Mouse (Mus musculus): ENCODE measurements around the gene Eif4ebp2. TPM values are rescaled to one million over a fixed set of nuclear protein-coding genes. Genes with fewer than 3 reads are reported as not detected.
A peak's percentile ranks its signal among the peaks of the same experiment; 100 is the strongest.

Gene Eif4ebp2
- polyA plus RNA-seq, 1 experiment from 2014 or later: 48.8 TPM

DNA sequence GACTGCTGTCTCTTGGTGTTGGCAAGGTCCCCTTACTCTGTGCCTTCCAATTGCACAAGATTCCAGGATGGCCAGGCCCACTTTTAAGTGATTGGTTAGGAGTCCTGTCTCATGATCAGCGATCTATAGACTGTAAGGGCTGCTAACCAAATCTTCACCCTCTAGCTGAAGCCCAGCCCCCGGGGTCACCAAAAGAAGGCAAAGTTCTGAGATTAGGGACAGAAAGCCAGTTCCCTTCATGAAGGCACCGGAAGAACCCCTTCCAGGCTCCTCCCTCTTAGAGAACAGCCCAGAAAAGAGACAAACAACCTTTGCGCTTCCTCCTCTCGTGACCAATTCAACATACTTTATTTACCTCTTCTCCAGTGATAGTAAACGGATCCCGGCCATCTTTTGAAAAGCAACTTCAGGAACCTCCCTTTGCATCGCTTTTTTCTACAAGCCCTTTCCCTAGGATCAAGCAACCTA lies 964 bp downstream of the Eif4ebp2 start:
- Histone ChIP-seq H3K4me2 (ENCODE audit: low read length) (peak overlapping the region; percentile 75), H3K27ac (ENCODE audit: low read depth) (peak overlapping the region; percentile 76; the same call in 1 of the 2 replicates), H3K9me3 (ENCODE audit: control insufficient read depth, low read length) (no peaks in the 10 kb centered on the region), H3K27me3 (replicated peaks; ENCODE audit: control insufficient read depth, insufficient read depth, low read length) (no peaks in the 10 kb centered on the region), H3K4me3 (ENCODE audit: low read depth, low read length) (peak overlapping the region; percentile 93), H3K9ac (ENCODE audit: low read length) (peak overlapping the region; percentile 74), H3K36me3 (ENCODE audit: control insufficient read depth, insufficient read depth, low read length) (peaks cover 22% of the 10 kb centered on the region), H3K4me1 (replicated peaks; ENCODE audit: control insufficient read depth, insufficient read depth, low read length) (peaks cover 19% of the 10 kb centered on the region; the same call in 1 of the 2 replicates)
- DNase-seq (ENCODE audit: low spot score) (peak; percentile 77), ATAC-seq (replicated peaks; ENCODE audit: low FRiP score, low TSS enrichment, low read depth) (no peak)
- WGBS: 2% methylated on average over 8 of the region's 8 CpGs

- Histone ChIP-seq H3K9ac (ENCODE audit: low read length) (no peak overlapping the region), H3K4me1 (replicated peaks; ENCODE audit: control insufficient read depth, insufficient read depth, low read length) (peaks cover 39% of the 10 kb centered on the region), H3K27me3 (replicated peaks; ENCODE audit: control insufficient read depth, insufficient read depth, low read length) (no peaks in the 10 kb centered on the region), H3K4me3 (ENCODE audit: low read depth, low read length) (no peak overlapping the region), H3K27ac (ENCODE audit: low read depth) (no peak overlapping the region), H3K36me3 (ENCODE audit: control insufficient read depth, insufficient read depth, low read length) (peaks cover 22% of the 10 kb centered on the region), H3K9me3 (ENCODE audit: control insufficient read depth, low read length) (no peaks in the 10 kb centered on the region), H3K4me2 (ENCODE audit: low read length) (no peak overlapping the region)
- DNase-seq (ENCODE audit: low spot score) (no peak), ATAC-seq (replicated peaks; ENCODE audit: low FRiP score, low TSS enrichment, low read depth) (no peak)
- 74% methylated on average over 3 of the region's 3 CpGs for WGBS
Measured at GRCm38 (mm10) chr10:61448834-61449233, 3.6 kb downstream of the Eif4ebp2 start.

DNA sequence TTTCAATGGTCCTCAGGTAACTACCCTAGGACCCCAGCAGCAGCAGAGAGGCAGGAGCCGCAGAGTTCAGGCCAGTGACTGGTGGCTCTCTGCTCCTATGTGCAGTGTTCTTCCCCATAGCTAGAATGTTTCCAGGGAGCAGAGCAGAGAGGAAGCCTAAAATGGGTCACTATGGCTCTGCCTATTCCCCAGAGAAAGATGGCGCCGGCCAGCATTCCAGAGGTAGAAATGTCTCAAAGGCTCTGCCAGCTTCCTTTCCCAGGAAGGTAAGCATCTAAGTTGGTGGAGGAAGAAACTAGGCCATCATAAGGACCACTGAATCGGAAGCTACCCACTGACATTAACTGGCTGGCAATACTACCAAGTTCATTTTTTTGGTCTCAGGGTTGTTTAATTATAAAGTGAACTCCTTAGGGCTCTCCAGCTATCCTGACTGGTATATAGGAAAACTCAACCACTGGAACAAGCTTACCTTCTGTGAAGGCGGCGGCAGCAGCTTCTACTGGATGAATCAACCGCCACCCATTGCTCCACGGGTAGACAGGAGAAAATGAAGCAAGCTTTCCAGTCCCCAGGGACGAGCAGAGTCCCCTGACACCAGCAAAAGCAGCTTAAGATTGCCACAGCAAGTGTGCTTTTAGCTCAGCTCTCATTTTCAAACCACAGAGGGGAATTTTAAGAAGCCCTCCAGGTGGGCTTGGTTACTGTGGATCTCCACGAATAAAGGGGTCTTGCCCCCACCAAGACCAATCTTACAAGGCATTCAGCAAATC lies 4.7 kb downstream of the Eif4ebp2 start:
- no peak for DNase-seq (ENCODE audit: low spot score)
- ATAC-seq (replicated peaks; ENCODE audit: low FRiP score, low TSS enrichment, low read depth): no peak
- H3K4me3 ChIP-seq (ENCODE audit: low read depth, low read length): no peak overlapping the region
- WGBS: 87% methylated on average over 10 of the region's 10 CpGs
- no peak overlapping the region for H3K9ac ChIP-seq (ENCODE audit: low read length)
- no peak overlapping the region for H3K27ac ChIP-seq (ENCODE audit: low read depth)
- H3K9me3 ChIP-seq (ENCODE audit: control insufficient read depth, low read length): no peaks in the 10 kb centered on the region
- no peak overlapping the region for H3K4me2 ChIP-seq (ENCODE audit: low read length)
- H3K27me3 ChIP-seq (replicated peaks; ENCODE audit: control insufficient read depth, insufficient read depth, low read length): no peaks in the 10 kb centered on the region
- H3K36me3 ChIP-seq (ENCODE audit: control insufficient read depth, insufficient read depth, low read length): peaks cover 22% of the 10 kb centered on the region
- peaks cover 45% of the 10 kb centered on the region for H3K4me1 ChIP-seq (replicated peaks; ENCODE audit: control insufficient read depth, insufficient read depth, low read length)

- Histone ChIP-seq H3K4me2 (ENCODE audit: low read length) (no peak overlapping the region), H3K9me3 (ENCODE audit: control insufficient read depth, low read length) (no peaks in the 10 kb centered on the region), H3K9ac (ENCODE audit: low read length) (no peak overlapping the region), H3K4me3 (ENCODE audit: low read depth, low read length) (no peak overlapping the region), H3K4me1 (replicated peaks; ENCODE audit: control insufficient read depth, insufficient read depth, low read length) (peaks cover 36% of the 10 kb centered on the region), H3K27ac (ENCODE audit: low read depth) (no peak overlapping the region), H3K36me3 (ENCODE audit: control insufficient read depth, insufficient read depth, low read length) (peaks cover 18% of the 10 kb centered on the region), H3K27me3 (replicated peaks; ENCODE audit: control insufficient read depth, insufficient read depth, low read length) (no peaks in the 10 kb centered on the region)
- no peak for ATAC-seq (replicated peaks; ENCODE audit: low FRiP score, low TSS enrichment, low read depth)
- no peak for DNase-seq (ENCODE audit: low spot score)
- WGBS: 70% methylated on average over 3 of the region's 3 CpGs
Measured at GRCm38 (mm10) chr10:61445016-61445415, 7.4 kb downstream of the Eif4ebp2 start.

- no peak for DNase-seq (ENCODE audit: low spot score)
- 59% methylated on average over 1 of the region's 1 CpGs for WGBS
Measured at GRCm38 (mm10) chr10:61443876-61444275, 8.6 kb downstream of the Eif4ebp2 start.

DNA sequence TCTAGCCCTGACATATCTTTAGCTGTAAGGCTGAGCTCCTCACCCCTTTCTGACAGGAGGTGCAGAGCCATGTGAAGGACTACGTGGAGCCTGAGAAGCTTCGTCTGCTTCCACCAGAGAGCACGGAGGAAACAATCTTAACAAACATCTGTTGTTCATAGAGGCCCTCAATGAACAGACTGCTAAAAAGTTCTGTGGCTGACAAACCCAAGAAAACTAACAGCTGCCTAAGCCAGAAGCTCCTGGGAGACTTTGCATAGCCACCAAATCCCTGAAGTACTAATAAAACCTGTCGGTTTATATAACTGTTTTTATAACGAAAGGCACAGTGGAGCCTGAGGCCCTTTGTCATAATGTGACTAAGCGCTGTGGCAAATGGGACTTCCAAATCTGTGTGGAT lies 9.0 kb downstream of the Eif4ebp2 start:
- H3K27ac ChIP-seq (ENCODE audit: low read depth): no peak overlapping the region
- ATAC-seq (replicated peaks; ENCODE audit: low FRiP score, low TSS enrichment, low read depth) (no peak), DNase-seq (ENCODE audit: low spot score) (no peak)
- no peaks in the 10 kb centered on the region for H3K9me3 ChIP-seq (ENCODE audit: control insufficient read depth, low read length)
- no peak overlapping the region for H3K9ac ChIP-seq (ENCODE audit: low read length)
- H3K4me2 ChIP-seq (ENCODE audit: low read length): no peak overlapping the region
- peaks cover 31% of the 10 kb centered on the region for H3K4me1 ChIP-seq (replicated peaks; ENCODE audit: control insufficient read depth, insufficient read depth, low read length)
- WGBS: 48% methylated on average over 6 of the region's 6 CpGs
- no peak overlapping the region for H3K4me3 ChIP-seq (ENCODE audit: low read depth, low read length)
- H3K27me3 ChIP-seq (replicated peaks; ENCODE audit: control insufficient read depth, insufficient read depth, low read length): no peaks in the 10 kb centered on the region
- peaks cover 9% of the 10 kb centered on the region; the same call in 1 of the 2 replicates for H3K36me3 ChIP-seq (ENCODE audit: control insufficient read depth, insufficient read depth, low read length)

More at GRCm38 (mm10) chr10:61443876-61444275, 8.6 kb downstream of the Eif4ebp2 start:
- H3K4me1 ChIP-seq (replicated peaks; ENCODE audit: control insufficient read depth, insufficient read depth, low read length): peaks cover 31% of the 10 kb centered on the region
- H3K4me3 ChIP-seq (ENCODE audit: low read depth, low read length): no peak overlapping the region
- ATAC-seq (replicated peaks; ENCODE audit: low FRiP score, low TSS enrichment, low read depth): no peak
- no peak overlapping the region for H3K27ac ChIP-seq (ENCODE audit: low read depth)
- H3K36me3 ChIP-seq (ENCODE audit: control insufficient read depth, insufficient read depth, low read length): peaks cover 11% of the 10 kb centered on the region; the same call in 1 of the 2 replicates
- no peaks in the 10 kb centered on the region for H3K27me3 ChIP-seq (replicated peaks; ENCODE audit: control insufficient read depth, insufficient read depth, low read length)
- no peaks in the 10 kb centered on the region for H3K9me3 ChIP-seq (ENCODE audit: control insufficient read depth, low read length)
- H3K4me2 ChIP-seq (ENCODE audit: low read length): no peak overlapping the region
- no peak overlapping the region for H3K9ac ChIP-seq (ENCODE audit: low read length)

DNA sequence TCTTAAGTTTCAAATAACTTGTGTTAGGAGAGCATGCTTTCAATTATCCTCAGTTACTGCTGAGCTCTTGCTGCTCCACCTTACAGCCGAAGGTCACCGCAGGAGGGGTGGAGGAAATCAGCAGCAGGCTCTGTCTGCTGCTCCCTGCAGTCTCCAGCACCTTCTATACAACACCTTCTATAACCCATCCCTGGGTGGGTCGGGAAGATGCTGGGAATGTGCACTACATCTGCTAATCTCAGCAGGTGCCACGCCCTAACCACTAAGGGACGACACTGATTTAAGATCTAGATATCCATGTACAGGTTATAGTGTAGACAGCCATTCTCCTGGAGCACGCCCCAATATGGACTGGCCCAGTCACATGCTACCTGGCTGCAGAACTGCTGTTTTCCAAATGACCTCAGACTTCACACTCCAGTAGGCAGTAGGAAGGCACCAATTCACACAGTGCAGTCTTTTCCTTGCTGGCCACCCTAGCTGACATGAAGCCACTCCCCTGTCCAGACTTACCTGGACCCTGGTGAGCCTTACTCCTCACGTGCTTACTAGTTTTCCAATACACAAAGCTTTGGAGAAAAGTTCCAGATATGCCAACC lies 12.2 kb downstream of the Eif4ebp2 start:
- Histone ChIP-seq H3K9me3 (ENCODE audit: control insufficient read depth, low read length) (no peaks in the 10 kb centered on the region), H3K4me3 (ENCODE audit: low read depth, low read length) (no peak overlapping the region), H3K27ac (ENCODE audit: low read depth) (no peak overlapping the region), H3K4me2 (ENCODE audit: low read length) (no peak overlapping the region), H3K9ac (ENCODE audit: low read length) (no peak overlapping the region), H3K27me3 (replicated peaks; ENCODE audit: control insufficient read depth, insufficient read depth, low read length) (no peaks in the 10 kb centered on the region), H3K4me1 (replicated peaks; ENCODE audit: control insufficient read depth, insufficient read depth, low read length) (peaks cover 21% of the 10 kb centered on the region), H3K36me3 (ENCODE audit: control insufficient read depth, insufficient read depth, low read length) (peaks cover 6% of the 10 kb centered on the region)
- WGBS: 91% methylated on average over 7 of the region's 7 CpGs
- no peak for DNase-seq (ENCODE audit: low spot score)
- no peak for ATAC-seq (replicated peaks; ENCODE audit: low FRiP score, low TSS enrichment, low read depth)

DNA sequence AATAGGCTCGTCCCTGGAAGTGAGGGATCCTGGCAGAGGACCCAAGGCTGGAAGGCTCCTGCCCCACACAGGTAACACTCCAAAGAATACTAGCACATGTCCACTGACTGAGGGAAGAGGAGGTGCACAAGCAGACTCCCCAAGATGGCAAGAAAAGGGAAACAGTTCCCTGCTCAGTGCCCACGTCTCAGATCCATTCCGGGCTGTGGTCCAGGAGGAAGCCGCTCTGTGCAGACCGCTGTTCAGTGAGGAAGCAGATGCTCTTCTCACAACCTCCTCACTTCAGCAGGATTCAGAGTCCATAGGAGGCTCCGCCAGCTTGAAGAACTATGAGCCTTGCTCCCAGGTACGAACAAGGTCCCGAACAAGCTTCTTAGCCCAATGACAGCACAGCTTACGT lies 21.1 kb downstream of the Eif4ebp2 start:
- Histone ChIP-seq H3K4me3 (ENCODE audit: low read depth, low read length) (no peak overlapping the region), H3K36me3 (ENCODE audit: control insufficient read depth, insufficient read depth, low read length) (peaks cover 59% of the 10 kb centered on the region), H3K4me1 (replicated peaks; ENCODE audit: control insufficient read depth, insufficient read depth, low read length) (no peaks in the 10 kb centered on the region), H3K27me3 (replicated peaks; ENCODE audit: control insufficient read depth, insufficient read depth, low read length) (no peaks in the 10 kb centered on the region), H3K9me3 (ENCODE audit: control insufficient read depth, low read length) (no peaks in the 10 kb centered on the region), H3K27ac (ENCODE audit: low read depth) (no peak overlapping the region), H3K9ac (ENCODE audit: low read length) (no peak overlapping the region), H3K4me2 (ENCODE audit: low read length) (no peak overlapping the region)
- ATAC-seq (replicated peaks; ENCODE audit: low FRiP score, low TSS enrichment, low read depth) (no peak), DNase-seq (ENCODE audit: low spot score) (no peak)
- 95% methylated on average over 9 of the region's 9 CpGs for WGBS

All from intestine, embryonic 14.5 days (tissue).